Mouse (Mus musculus) ES-E14 (cell line): Measurements from ENCODE around the gene Noxred1.

Source experiments
- CHD2 ChIP-seq: IDR thresholded peaks from 2 replicates; pipeline ENCODE4 v1.6.1; 2014; ENCODE audit warnings: mild to moderate bottlenecking, low read depth, low read length, inconsistent platforms
- HCFC1 ChIP-seq: IDR thresholded peaks from 2 replicates; pipeline ENCODE4 v1.6.1; 2012; ENCODE audit warnings: low read length, inconsistent platforms, borderline replicate concordance; ENCODE audit not compliant: insufficient read depth

DNA sequence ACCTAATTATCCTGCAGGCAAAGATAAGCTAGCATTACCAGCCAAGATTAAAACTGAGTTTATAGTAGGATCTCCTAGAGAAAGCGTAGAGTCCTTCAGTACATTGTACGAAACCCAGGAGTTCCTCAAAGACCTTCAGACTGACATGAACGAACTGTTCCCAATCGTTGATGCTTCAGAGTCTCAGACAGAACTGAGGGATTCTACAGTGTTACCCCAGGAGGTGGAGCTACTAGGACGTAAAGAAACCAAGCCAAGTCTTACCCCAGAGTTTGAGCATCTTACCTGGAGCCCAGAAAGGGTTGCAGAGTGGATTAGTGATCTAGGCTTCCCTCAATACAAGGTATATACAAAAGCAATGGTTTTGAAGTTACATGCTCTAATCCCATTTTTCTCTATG lies 36.8 kb downstream of the Noxred1 start:
- no peak for TF ChIP-seq HCFC1
- TF ChIP-seq CHD2, result no peak
